Comparison of ENCODE assay signal across 24 mouse cellular contexts in genomic region chr7:130106961-130107360, GRCm38 (mm10).
DNase-seq lines count a peak whose midpoint lies in the region; ATAC-seq and TF ChIP-seq lines count a peak whose summit lies in the region.
"Had no signal": no experiment of that assay in that cellular context is flagged by ENCODE, and none has a peak within 500 bp of the region (broad histone marks: within the 10 kb centered on the region; RNA-seq: fewer than 3 reads in every experiment).

No protein-coding gene starts in this region.

- H3K9me3 ChIP-seq in heart, embryonic 16.5 days (replicated peaks; ENCODE audit: control insufficient read depth, low read length): no peaks in the 10 kb centered on the region
- no peaks in the 10 kb centered on the region for H3K9me3 ChIP-seq in heart, embryonic 12.5 days (replicated peaks)
- no peaks in the 10 kb centered on the region for H3K9me3 ChIP-seq in embryonic facial prominence, embryonic 13.5 days
- H3K9me3 ChIP-seq in liver, postnatal 0 days (ENCODE audit: low read length): no peaks in the 10 kb centered on the region
- H3K9me3 ChIP-seq: heart, embryonic 13.5 days; hindbrain, embryonic 12.5 days; midbrain, embryonic 12.5 days had no signal

- H3K4me1 ChIP-seq in heart, embryonic 16.5 days (ENCODE audit: control insufficient read depth, insufficient read depth, low read length): 0 out of 2 replicates have a peak, but pooled peaks cover 2% of the 10 kb centered on the region
- H3K4me1 ChIP-seq in heart, embryonic 12.5 days (replicated peaks): peaks cover 12% of the 10 kb centered on the region
- peaks cover 10% of the 10 kb centered on the region; the same call in 1 of the 2 replicates for H3K4me1 ChIP-seq in embryonic facial prominence, embryonic 13.5 days
- H3K4me1 ChIP-seq in liver, postnatal 0 days (ENCODE audit: insufficient read depth): no peaks in the 10 kb centered on the region
- H3K4me1 ChIP-seq: midbrain, embryonic 12.5 days had no signal

- no peaks in the 10 kb centered on the region for H3K27me3 ChIP-seq in heart, embryonic 16.5 days (ENCODE audit: control insufficient read depth, insufficient read depth, low read length)
- H3K27me3 ChIP-seq in heart, embryonic 12.5 days (replicated peaks): no peaks in the 10 kb centered on the region
- H3K27me3 ChIP-seq in embryonic facial prominence, embryonic 13.5 days: no peaks in the 10 kb centered on the region
- H3K27me3 ChIP-seq in liver, postnatal 0 days (ENCODE audit: insufficient read depth, low read length): no peaks in the 10 kb centered on the region
- H3K27me3 ChIP-seq: heart, embryonic 13.5 days; hindbrain, embryonic 12.5 days; midbrain, embryonic 12.5 days had no signal

- no peaks in the 10 kb centered on the region for H3K36me3 ChIP-seq in heart, embryonic 16.5 days (ENCODE audit: control insufficient read depth, insufficient read depth)
- H3K36me3 ChIP-seq in heart, embryonic 12.5 days: no peaks in the 10 kb centered on the region
- no peaks in the 10 kb centered on the region for H3K36me3 ChIP-seq in embryonic facial prominence, embryonic 13.5 days
- no peaks in the 10 kb centered on the region for H3K36me3 ChIP-seq in liver, postnatal 0 days (replicated peaks; ENCODE audit: insufficient read depth, low read length)
- H3K36me3 ChIP-seq: heart, embryonic 13.5 days; hindbrain, embryonic 12.5 days; midbrain, embryonic 12.5 days had no signal

- H3K27ac ChIP-seq in heart, embryonic 16.5 days (ENCODE audit: low read length): no peak overlapping the region
- no peak overlapping the region for H3K27ac ChIP-seq in heart, embryonic 12.5 days (ENCODE audit: poor library complexity, severe bottlenecking)
- H3K27ac ChIP-seq in embryonic facial prominence, embryonic 13.5 days: peak overlapping the region; percentile 69
- H3K27ac ChIP-seq in liver, postnatal 0 days (ENCODE audit: low read depth): no peak overlapping the region
- H3K27ac ChIP-seq: heart, embryonic 13.5 days; hindbrain, embryonic 12.5 days; kidney, postnatal 0 days; midbrain, embryonic 12.5 days had no signal

- no peak overlapping the region for H3K4me2 ChIP-seq in heart, embryonic 16.5 days (ENCODE audit: low read depth, low read length)
- no peak overlapping the region for H3K4me2 ChIP-seq in heart, embryonic 12.5 days
- H3K4me2 ChIP-seq in embryonic facial prominence, embryonic 13.5 days: no peak overlapping the region
- H3K4me2 ChIP-seq in liver, postnatal 0 days (ENCODE audit: low read depth, low read length): no peak overlapping the region
- H3K4me2 ChIP-seq: heart, embryonic 13.5 days; hindbrain, embryonic 12.5 days; liver, embryonic 11.5 days; midbrain, embryonic 12.5 days had no signal

- 0 out of 2 replicates have a peak, but pooled peaks have one; percentile 32 for ATAC-seq in heart, embryonic 16.5 days (replicated peaks; ENCODE audit: extremely low read depth, insufficient read depth, low FRiP score)
- ATAC-seq in heart, embryonic 12.5 days (ENCODE audit: insufficient number of reproducible peaks, low FRiP score): no peak
- no peak for ATAC-seq in embryonic facial prominence, embryonic 13.5 days (ENCODE audit: insufficient number of reproducible peaks, insufficient read depth, low FRiP score, low TSS enrichment, low read depth)
- no peak for ATAC-seq in liver, postnatal 0 days
- ATAC-seq: forebrain, embryonic 16.5 days; inflammation-experienced regulatory T-cells, adult 6 months had no signal

- no peak for TF ChIP-seq CTCF in liver, postnatal 0 days (IDR thresholded peaks at IDR 0.05; ENCODE audit: low read depth)

- no peak for TF ChIP-seq EP300 in liver, postnatal 0 days (IDR thresholded peaks at IDR 0.05; ENCODE audit: low read depth)

- H3K4me3 ChIP-seq in heart, embryonic 16.5 days (ENCODE audit: low read length): no peak overlapping the region
- H3K4me3 ChIP-seq in heart, embryonic 12.5 days: no peak overlapping the region
- no peak overlapping the region for H3K4me3 ChIP-seq in embryonic facial prominence, embryonic 13.5 days
- no peak overlapping the region for H3K4me3 ChIP-seq in liver, postnatal 0 days (ENCODE audit: low read depth, low read length)
- H3K4me3 ChIP-seq: heart, embryonic 13.5 days; hindbrain, embryonic 12.5 days; midbrain, embryonic 12.5 days had no signal

- 69% methylated on average over 5 of the region's 5 CpGs for WGBS in heart, embryonic 16.5 days
- WGBS in heart, embryonic 12.5 days: 61% methylated on average over 5 of the region's 5 CpGs
- 57% methylated on average over 5 of the region's 5 CpGs for WGBS in embryonic facial prominence, embryonic 13.5 days
- 68% methylated on average over 5 of the region's 5 CpGs for WGBS in liver, postnatal 0 days (ENCODE audit: insufficient replicate concordance)

- no peak overlapping the region for H3K9ac ChIP-seq in heart, embryonic 16.5 days (ENCODE audit: low read length)
- H3K9ac ChIP-seq in heart, embryonic 12.5 days: no peak overlapping the region
- no peak overlapping the region for H3K9ac ChIP-seq in embryonic facial prominence, embryonic 13.5 days
- H3K9ac ChIP-seq in liver, postnatal 0 days (replicated peaks): no peak overlapping the region
- H3K9ac ChIP-seq: heart, embryonic 13.5 days; hindbrain, embryonic 12.5 days; midbrain, embryonic 12.5 days had no signal

- peak; percentile 23 for DNase-seq in testis, postnatal 14 days (ENCODE audit: low spot score)
- no peak for DNase-seq in testis, postnatal 10 days (ENCODE audit: low spot score)
- DNase-seq in embryo, embryonic 11 days: no peak
- DNase-seq in liver, postnatal 0 days: no peak
- DNase-seq: cerebellum, adult 11-12 months; cerebellum, postnatal 10 days; gastrocnemius, postnatal 25 days; heart, adult 18-20 months; kidney, adult 18-20 months; left cerebral cortex, postnatal 4 days; lung, adult 18-20 months; lung, postnatal 14 days; thymus, adult 18-20 months; thymus, postnatal 4 days had no signal
